Mouse (Mus musculus): ENCODE measurements around the gene St6galnac5. TPM values are rescaled to one million over a fixed set of nuclear protein-coding genes. Genes with fewer than 3 reads are reported as not detected.

St6galnac5 gene
- polyA plus RNA-seq, 1 experiment from 2014 or later: not detected

GRCm38 (mm10) chr3:152936313-152936712 is 45.7 kb downstream of the St6galnac5 start:
- WGBS (ENCODE audit: missing documents): 69% methylated on average over 3 of the region's 3 CpGs
- Histone ChIP-seq H3K36me3 (ENCODE audit: inconsistent target) (no peaks in the 10 kb centered on the region), H3K27ac (no peak overlapping the region)

DNA sequence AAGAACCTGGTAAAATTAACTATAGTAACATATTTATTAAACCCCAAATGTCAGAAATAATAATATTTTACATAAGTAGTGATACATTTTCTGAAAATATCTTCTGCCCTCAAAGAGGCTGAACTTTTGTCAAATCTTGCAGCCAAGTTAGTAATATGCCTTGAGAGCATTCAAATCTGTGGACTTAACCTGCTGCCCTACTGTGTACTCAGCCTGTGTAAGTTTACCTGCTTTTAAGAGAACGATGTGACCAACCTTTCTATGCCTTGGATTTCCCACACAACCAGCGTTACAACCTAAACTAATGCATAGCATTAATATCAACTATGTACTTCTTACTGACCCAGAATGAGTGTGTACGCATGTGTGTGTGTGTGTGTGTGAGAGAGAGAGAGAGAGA is 48.3 kb downstream of the St6galnac5 start:
- Histone ChIP-seq H3K79me2 (ENCODE audit: inconsistent target) (no peaks in the 10 kb centered on the region), H3K36me3 (ENCODE audit: inconsistent target) (no peaks in the 10 kb centered on the region), H3K4me3 (ENCODE audit: inconsistent target) (no peak overlapping the region), H3K27ac (no peak overlapping the region)
- 90% methylated on average over 3 of the region's 3 CpGs for WGBS (ENCODE audit: missing documents)

More at GRCm38 (mm10) chr3:152936313-152936712, 45.7 kb downstream of the St6galnac5 start:
- Histone ChIP-seq H3K4me3 (ENCODE audit: inconsistent target) (no peak overlapping the region), H3K79me2 (ENCODE audit: inconsistent target) (no peaks in the 10 kb centered on the region)

DNA sequence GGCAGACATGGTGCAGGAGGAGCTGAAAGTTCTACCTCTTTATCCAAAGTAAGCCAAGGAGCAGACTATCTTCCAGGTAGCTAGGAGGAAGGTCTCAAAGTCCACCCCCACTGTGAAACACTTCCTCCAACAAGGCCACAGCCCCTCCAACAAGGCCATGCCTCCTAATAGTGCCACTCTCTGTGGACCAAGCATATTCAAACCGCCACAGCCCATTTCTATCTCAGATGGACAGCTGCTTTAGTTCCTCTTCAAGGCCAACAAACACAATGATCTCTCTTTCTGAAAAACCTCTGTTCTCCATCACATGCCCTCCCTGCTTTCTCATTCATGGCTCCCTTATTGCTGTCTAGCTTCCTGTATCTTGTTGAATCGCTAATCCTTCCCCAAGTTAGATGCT is 49.5 kb downstream of the St6galnac5 start:
- WGBS (ENCODE audit: missing documents): 81% methylated on average over 2 of the region's 2 CpGs
- no peaks in the 10 kb centered on the region for H3K79me2 ChIP-seq (ENCODE audit: inconsistent target)
- peak overlapping the region; percentile 61 for H3K27ac ChIP-seq
- no peaks in the 10 kb centered on the region for H3K36me3 ChIP-seq (ENCODE audit: inconsistent target)
- no peak overlapping the region for H3K4me3 ChIP-seq (ENCODE audit: inconsistent target)

GRCm38 (mm10) chr3:152932096-152932495 is 50.0 kb downstream of the St6galnac5 start:
- Histone ChIP-seq H3K27ac (peak overlapping the region; percentile 61), H3K36me3 (ENCODE audit: inconsistent target) (no peaks in the 10 kb centered on the region), H3K4me3 (ENCODE audit: inconsistent target) (no peak overlapping the region), H3K79me2 (ENCODE audit: inconsistent target) (no peaks in the 10 kb centered on the region)
- WGBS (ENCODE audit: missing documents): 43% methylated on average over 3 of the region's 4 CpGs

DNA sequence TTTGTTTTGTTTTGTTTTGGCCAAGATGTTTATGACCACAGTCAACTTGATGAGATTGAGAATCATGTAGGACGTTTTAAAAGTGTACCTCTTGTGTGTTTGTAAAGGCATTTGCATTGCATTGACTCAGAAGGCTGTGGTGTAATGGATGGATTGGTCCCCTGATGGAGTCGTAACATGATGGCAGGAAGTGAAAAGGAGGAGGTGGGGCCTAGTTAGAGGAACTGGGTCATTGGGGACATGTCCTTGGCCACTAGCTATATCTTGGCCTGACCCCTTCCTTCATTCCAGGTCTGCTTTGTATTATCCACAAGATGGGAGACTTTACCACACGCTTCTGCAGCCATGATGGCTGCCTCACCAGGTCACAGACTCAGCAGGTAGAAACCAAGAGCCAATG is 50.7 kb downstream of the St6galnac5 start:
- Histone ChIP-seq H3K27ac (peak overlapping the region; percentile 61), H3K4me3 (ENCODE audit: inconsistent target) (no peak overlapping the region), H3K36me3 (ENCODE audit: inconsistent target) (no peaks in the 10 kb centered on the region), H3K79me2 (ENCODE audit: inconsistent target) (no peaks in the 10 kb centered on the region)
- 88% methylated on average over 3 of the region's 3 CpGs for WGBS (ENCODE audit: missing documents)

GRCm38 (mm10) chr3:152929788-152930281 is 52.2 kb downstream of the St6galnac5 start:
- Histone ChIP-seq H3K36me3 (ENCODE audit: inconsistent target) (no peaks in the 10 kb centered on the region), H3K79me2 (ENCODE audit: inconsistent target) (no peaks in the 10 kb centered on the region), H3K4me3 (ENCODE audit: inconsistent target) (no peak overlapping the region), H3K27ac (no peak overlapping the region)
- WGBS (ENCODE audit: missing documents): 89% methylated on average over 7 of the region's 7 CpGs

- no peaks in the 10 kb centered on the region for H3K79me2 ChIP-seq (ENCODE audit: inconsistent target)
- H3K36me3 ChIP-seq (ENCODE audit: inconsistent target): no peaks in the 10 kb centered on the region
- 97% methylated on average over 10 of the region's 10 CpGs for WGBS (ENCODE audit: missing documents)
- H3K4me3 ChIP-seq (ENCODE audit: inconsistent target): no peak overlapping the region
- 0 out of 2 replicates have a peak overlapping the region, but pooled peaks have one; percentile 50 for H3K27ac ChIP-seq
Observed at GRCm38 (mm10) chr3:152929256-152929787, 52.7 kb downstream of the St6galnac5 start.

DNA sequence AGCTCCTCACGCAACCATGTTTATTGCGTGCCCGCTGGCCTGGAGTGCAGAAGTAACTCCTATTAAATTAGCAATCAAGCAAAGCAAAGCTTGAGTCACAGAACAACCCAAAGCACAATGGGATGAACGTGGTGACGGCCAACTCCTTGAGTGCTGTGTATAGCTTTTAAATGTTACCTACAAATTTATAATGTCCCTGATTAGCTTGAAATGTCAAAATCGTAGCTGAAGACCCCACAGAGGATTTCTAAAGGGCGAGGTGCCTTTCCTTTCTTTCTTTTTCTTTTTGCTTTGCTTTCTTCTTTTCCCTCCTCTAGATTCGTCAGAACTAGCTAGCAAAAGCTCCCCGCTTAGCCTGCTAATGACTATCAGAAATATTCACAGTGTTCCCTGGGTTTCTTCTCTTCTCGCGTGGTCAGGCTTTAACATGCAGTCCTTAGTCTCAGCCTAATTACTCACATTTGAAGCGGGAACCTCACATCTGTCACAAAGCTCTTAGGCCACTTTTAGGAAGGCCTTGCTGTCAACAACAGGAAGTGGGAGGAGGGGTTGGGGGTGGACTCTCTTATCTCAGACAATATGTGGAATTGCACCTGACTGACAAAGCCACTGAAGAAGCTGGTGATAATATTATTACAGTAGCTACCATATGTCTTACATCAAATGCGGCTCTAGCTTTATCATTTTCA is 53.6 kb downstream of the St6galnac5 start:
- no peak overlapping the region for H3K4me3 ChIP-seq (ENCODE audit: inconsistent target)
- peak overlapping the region; percentile 50 for H3K27ac ChIP-seq
- H3K36me3 ChIP-seq (ENCODE audit: inconsistent target): no peaks in the 10 kb centered on the region
- WGBS (ENCODE audit: missing documents): 48% methylated on average over 12 of the region's 13 CpGs
- no peaks in the 10 kb centered on the region for H3K79me2 ChIP-seq (ENCODE audit: inconsistent target)

DNA sequence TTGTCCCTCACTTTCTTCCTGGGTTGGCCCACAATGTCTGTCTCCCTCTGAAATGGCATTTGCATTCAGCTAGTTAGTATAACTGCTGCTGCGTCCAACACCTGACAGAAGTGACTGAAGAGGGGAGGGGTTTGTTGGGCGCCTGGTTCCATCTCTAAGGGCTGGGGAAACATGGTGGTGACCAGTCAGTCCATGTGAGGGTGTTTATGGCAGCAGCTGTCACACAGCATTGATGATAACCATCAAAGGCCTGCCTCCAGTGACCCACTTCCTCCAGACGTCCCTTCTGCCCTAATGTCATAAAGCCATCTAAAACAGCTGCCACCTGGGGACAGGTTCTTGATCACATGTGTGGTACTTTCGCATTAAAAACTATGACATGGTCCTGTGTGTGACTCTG is 55.9 kb downstream of the St6galnac5 start:
- Histone ChIP-seq H3K4me3 (ENCODE audit: inconsistent target) (no peak overlapping the region), H3K27ac (no peak overlapping the region), H3K36me3 (ENCODE audit: inconsistent target) (no peaks in the 10 kb centered on the region), H3K79me2 (ENCODE audit: inconsistent target) (no peaks in the 10 kb centered on the region)
- WGBS (ENCODE audit: missing documents): 74% methylated on average over 4 of the region's 4 CpGs

- H3K4me3 ChIP-seq (ENCODE audit: inconsistent target): no peak overlapping the region
- no peaks in the 10 kb centered on the region for H3K79me2 ChIP-seq (ENCODE audit: inconsistent target)
- no peak overlapping the region for H3K27ac ChIP-seq
- WGBS (ENCODE audit: missing documents): 94% methylated on average over 8 of the region's 8 CpGs
- H3K36me3 ChIP-seq (ENCODE audit: inconsistent target): no peaks in the 10 kb centered on the region
Observed at GRCm38 (mm10) chr3:152925364-152925763, 56.7 kb downstream of the St6galnac5 start.

- no peaks in the 10 kb centered on the region for H3K79me2 ChIP-seq (ENCODE audit: inconsistent target)
- 93% methylated on average over 15 of the region's 15 CpGs for WGBS (ENCODE audit: missing documents)
- H3K36me3 ChIP-seq (ENCODE audit: inconsistent target): no peaks in the 10 kb centered on the region
- H3K4me3 ChIP-seq (ENCODE audit: inconsistent target): no peak overlapping the region
- H3K27ac ChIP-seq: no peak overlapping the region
Observed at GRCm38 (mm10) chr3:152923530-152923929, 58.5 kb downstream of the St6galnac5 start.

GRCm38 (mm10) chr3:152920365-152920764 is 61.7 kb downstream of the St6galnac5 start:
- Histone ChIP-seq H3K79me2 (ENCODE audit: inconsistent target) (no peaks in the 10 kb centered on the region), H3K4me3 (ENCODE audit: inconsistent target) (no peak overlapping the region), H3K36me3 (ENCODE audit: inconsistent target) (peaks cover 12% of the 10 kb centered on the region), H3K27ac (no peak overlapping the region)
- WGBS (ENCODE audit: missing documents): 40% methylated on average over 3 of the region's 3 CpGs

DNA sequence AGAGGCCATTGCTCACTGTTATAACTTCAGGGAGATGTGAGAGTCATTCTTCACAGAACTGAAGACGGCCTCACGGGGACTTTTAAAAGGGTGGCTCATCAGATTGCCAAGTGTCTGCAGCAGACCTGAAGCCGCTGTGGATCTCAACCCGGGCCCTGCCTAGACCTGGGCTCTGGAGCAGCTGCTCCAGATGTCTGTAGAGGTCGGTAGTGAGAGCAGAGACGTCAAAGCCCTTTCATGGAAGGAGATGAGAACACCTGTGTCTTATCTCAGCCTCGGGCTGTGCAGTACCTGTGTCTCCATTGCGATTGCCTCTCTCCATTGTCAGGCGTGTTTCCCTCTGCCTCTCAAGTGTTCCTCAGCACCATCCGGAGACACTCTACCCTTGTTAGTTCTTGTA is 62.9 kb downstream of the St6galnac5 start:
- WGBS (ENCODE audit: missing documents): 93% methylated on average over 8 of the region's 10 CpGs

GRCm38 (mm10) chr3:152917579-152917978 is 64.5 kb downstream of the St6galnac5 start:
- Histone ChIP-seq H3K79me2 (ENCODE audit: inconsistent target) (no peaks in the 10 kb centered on the region; the same call in 1 of the 2 replicates), H3K27ac (no peak overlapping the region), H3K4me3 (ENCODE audit: inconsistent target) (no peak overlapping the region), H3K36me3 (ENCODE audit: inconsistent target) (peaks cover 15% of the 10 kb centered on the region)
- WGBS (ENCODE audit: missing documents): 73% methylated on average over 7 of the region's 8 CpGs

More for the DNA sequence above, 62.9 kb downstream of the St6galnac5 start:
- Histone ChIP-seq H3K27ac (no peak overlapping the region), H3K4me3 (ENCODE audit: inconsistent target) (no peak overlapping the region), H3K79me2 (ENCODE audit: inconsistent target) (no peaks in the 10 kb centered on the region; the same call in 1 of the 2 replicates), H3K36me3 (ENCODE audit: inconsistent target) (peaks cover 15% of the 10 kb centered on the region)

DNA sequence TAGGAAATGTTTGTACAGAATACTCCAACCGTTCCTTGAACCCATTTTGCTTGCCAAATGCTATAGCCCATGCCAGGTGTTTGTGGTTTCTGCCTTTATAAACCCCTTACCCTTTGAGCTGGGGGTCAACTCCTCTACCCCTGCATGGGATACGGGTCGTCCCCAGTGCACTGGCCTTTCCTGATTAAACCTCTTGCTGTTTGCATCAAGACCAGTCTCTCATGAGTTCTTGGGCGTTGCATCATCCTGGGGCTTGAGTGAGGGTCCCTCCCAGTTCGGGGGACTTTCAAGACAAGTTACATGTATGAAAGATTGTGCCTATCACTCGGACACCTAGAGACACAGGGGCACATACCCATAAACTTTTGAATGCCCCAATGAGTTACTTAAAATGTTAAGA is 67.7 kb downstream of the St6galnac5 start:
- Histone ChIP-seq H3K27ac (no peak overlapping the region), H3K36me3 (ENCODE audit: inconsistent target) (peaks cover 15% of the 10 kb centered on the region), H3K4me3 (ENCODE audit: inconsistent target) (no peak overlapping the region), H3K79me2 (ENCODE audit: inconsistent target) (no peaks in the 10 kb centered on the region; the same call in 1 of the 2 replicates)
- WGBS (ENCODE audit: missing documents): 92% methylated on average over 6 of the region's 6 CpGs
